Comparison of ENCODE assay signal across 13 mouse cellular contexts in the genomic region with DNA sequence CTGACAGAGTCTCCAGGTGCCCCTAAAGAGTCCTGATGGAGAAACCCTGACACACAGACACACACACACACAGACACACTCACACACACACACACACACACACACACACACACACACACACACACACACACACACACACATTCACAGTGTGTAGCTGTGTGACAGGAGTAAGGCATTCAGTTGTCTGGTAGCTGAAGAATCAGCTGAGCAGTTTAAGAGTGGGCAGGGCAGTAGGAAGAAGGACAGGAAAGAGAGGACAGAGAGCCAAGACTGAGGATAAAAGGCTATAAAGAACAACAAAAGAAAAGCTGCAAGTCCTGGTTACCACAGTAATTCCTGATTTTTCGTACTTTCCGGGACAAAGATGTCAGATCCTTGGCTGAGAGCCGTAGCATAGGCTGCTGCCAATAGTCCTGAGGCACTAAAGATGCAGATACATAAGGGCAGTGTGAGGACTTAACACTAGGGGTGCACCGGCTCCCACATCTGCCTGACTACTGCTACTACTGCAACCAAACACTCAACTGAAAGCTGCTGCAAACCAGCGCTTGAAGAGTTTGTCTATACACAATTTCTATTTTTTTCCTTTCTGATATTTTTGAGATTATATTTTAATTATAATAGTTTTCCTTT.
DNase-seq lines count a peak whose midpoint lies in the region; ATAC-seq and TF ChIP-seq lines count a peak whose summit lies in the region.
"Had no signal": no experiment of that assay in that cellular context is flagged by ENCODE, and none has a peak within 500 bp of the region (broad histone marks: within the 10 kb centered on the region; RNA-seq: fewer than 3 reads in every experiment).

No protein-coding gene starts in this region.

- DNase-seq in liver, postnatal 0 days: no peak
- DNase-seq in liver (no peak), ES-CJ7 (ENCODE audit: low read depth, low spot score) (peak; percentile 2)
- no peak for DNase-seq in thymus, adult 2 months
- DNase-seq: cerebellum, adult 8-10 months; heart, adult 11 months; right cerebral cortex, postnatal 14 days had no signal

- no peaks in the 10 kb centered on the region for H3K27me3 ChIP-seq in hindbrain, embryonic 16.5 days (replicated peaks; ENCODE audit: control insufficient read depth, insufficient read depth, low read length)
- no peaks in the 10 kb centered on the region for H3K27me3 ChIP-seq in hindbrain, embryonic 13.5 days
- no peaks in the 10 kb centered on the region for H3K27me3 ChIP-seq in liver, postnatal 0 days (ENCODE audit: insufficient read depth, low read length)
- H3K27me3 ChIP-seq in thymus, adult 2 months (ENCODE audit: control insufficient read depth, insufficient read depth, low read length): no peaks in the 10 kb centered on the region
- H3K27me3 ChIP-seq: liver, embryonic 12.5 days had no signal

- no peak overlapping the region for H3K9ac ChIP-seq in hindbrain, embryonic 16.5 days (ENCODE audit: low read depth, low read length)
- no peak overlapping the region for H3K9ac ChIP-seq in hindbrain, embryonic 13.5 days
- H3K9ac ChIP-seq in liver, postnatal 0 days (replicated peaks): no peak overlapping the region
- H3K9ac ChIP-seq: liver, embryonic 12.5 days had no signal

- no peak overlapping the region for H3K4me2 ChIP-seq in hindbrain, embryonic 16.5 days (ENCODE audit: low read length)
- H3K4me2 ChIP-seq in hindbrain, embryonic 13.5 days: no peak overlapping the region
- H3K4me2 ChIP-seq in liver, postnatal 0 days (ENCODE audit: low read depth, low read length): no peak overlapping the region
- H3K4me2 ChIP-seq: liver, embryonic 12.5 days had no signal

- TF ChIP-seq POLR2A in thymus, adult 2 months (IDR thresholded peaks at IDR 0.05; ENCODE audit: control insufficient read depth, extremely low read depth, insufficient read depth, low read length, poor library complexity): no peak

- H3K36me3 ChIP-seq in hindbrain, embryonic 16.5 days (ENCODE audit: control insufficient read depth, insufficient read depth, low read length): no peaks in the 10 kb centered on the region
- H3K36me3 ChIP-seq in hindbrain, embryonic 13.5 days: no peaks in the 10 kb centered on the region
- H3K36me3 ChIP-seq in liver, postnatal 0 days (replicated peaks; ENCODE audit: insufficient read depth, low read length): no peaks in the 10 kb centered on the region
- no peaks in the 10 kb centered on the region for H3K36me3 ChIP-seq in thymus, adult 2 months (ENCODE audit: control insufficient read depth, insufficient read depth, low read length)
- H3K36me3 ChIP-seq: liver, embryonic 12.5 days had no signal

- 0 out of 2 replicates have a peak, but pooled peaks have one; percentile 12 for TF ChIP-seq CTCF in liver, postnatal 0 days (IDR thresholded peaks at IDR 0.05; ENCODE audit: low read depth)
- TF ChIP-seq CTCF in thymus, adult 2 months (IDR thresholded peaks at IDR 0.05; ENCODE audit: borderline replicate concordance, control insufficient read depth, extremely low read depth, insufficient read depth, low read length, poor library complexity): no peak

- TF ChIP-seq EP300 in liver, postnatal 0 days (IDR thresholded peaks at IDR 0.05; ENCODE audit: low read depth): no peak

- H3K4me1 ChIP-seq in hindbrain, embryonic 16.5 days (ENCODE audit: control insufficient read depth, insufficient read depth, low read depth, low read length): no peaks in the 10 kb centered on the region
- H3K4me1 ChIP-seq in hindbrain, embryonic 13.5 days (replicated peaks): no peaks in the 10 kb centered on the region
- H3K4me1 ChIP-seq in liver, postnatal 0 days (ENCODE audit: insufficient read depth): no peaks in the 10 kb centered on the region
- no peaks in the 10 kb centered on the region for H3K4me1 ChIP-seq in thymus, adult 2 months (replicated peaks; ENCODE audit: control insufficient read depth, insufficient read depth, low read length)
- H3K4me1 ChIP-seq: liver, embryonic 12.5 days had no signal

- WGBS in hindbrain, embryonic 16.5 days: 66% methylated on average over 5 of the region's 5 CpGs
- WGBS in hindbrain, embryonic 13.5 days: 79% methylated on average over 5 of the region's 5 CpGs
- 71% methylated on average over 5 of the region's 5 CpGs for WGBS in liver, postnatal 0 days (ENCODE audit: insufficient replicate concordance)
- 82% methylated on average over 5 of the region's 5 CpGs for WGBS in thymus, adult 2 months

- H3K9me3 ChIP-seq in hindbrain, embryonic 16.5 days (ENCODE audit: control insufficient read depth, low read length): no peaks in the 10 kb centered on the region
- H3K9me3 ChIP-seq in hindbrain, embryonic 13.5 days: no peaks in the 10 kb centered on the region
- H3K9me3 ChIP-seq in liver, postnatal 0 days (ENCODE audit: low read length): no peaks in the 10 kb centered on the region
- H3K9me3 ChIP-seq: liver, embryonic 12.5 days had no signal

- H3K27ac ChIP-seq in hindbrain, embryonic 16.5 days (ENCODE audit: low read depth, low read length): no peak overlapping the region
- no peak overlapping the region for H3K27ac ChIP-seq in hindbrain, embryonic 13.5 days
- no peak overlapping the region for H3K27ac ChIP-seq in liver, postnatal 0 days (ENCODE audit: low read depth)
- H3K27ac ChIP-seq in thymus, adult 2 months (ENCODE audit: control insufficient read depth, insufficient read depth, low read length): no peak overlapping the region
- H3K27ac ChIP-seq: liver, embryonic 12.5 days; macrophage had no signal

- 0 out of 2 replicates have a peak, but pooled peaks have one; percentile 68 for ATAC-seq in hindbrain, embryonic 16.5 days
- ATAC-seq in hindbrain, embryonic 13.5 days (ENCODE audit: low FRiP score): no peak
- ATAC-seq in liver, postnatal 0 days: no peak
- 0 out of 2 replicates have a peak, but pooled peaks have one; percentile 58 for ATAC-seq in common myeloid progenitor, adult 5-6 weeks (replicated peaks; ENCODE audit: low read depth, poor library complexity, severe bottlenecking)
- ATAC-seq: CD4-positive, CD25-positive, alpha-beta regulatory T cell, adult 4 months; liver, embryonic 12.5 days had no signal

- no peak overlapping the region for H3K4me3 ChIP-seq in hindbrain, embryonic 16.5 days (ENCODE audit: low read length)
- no peak overlapping the region for H3K4me3 ChIP-seq in hindbrain, embryonic 13.5 days
- H3K4me3 ChIP-seq in liver, postnatal 0 days (ENCODE audit: low read depth, low read length): no peak overlapping the region
- H3K4me3 ChIP-seq in thymus, adult 2 months (ENCODE audit: control insufficient read depth, insufficient read depth, low read length): no peak overlapping the region
- H3K4me3 ChIP-seq: liver, embryonic 12.5 days had no signal

Comparison
In these comparisons a context has a peak if more than half of its experiments do, and no peak if none do; other contexts are left out.
1. ATAC-seq: peak in hindbrain, embryonic 16.5 days (single experiment) and common myeloid progenitor, adult 5-6 weeks (single experiment); none in hindbrain, embryonic 13.5 days (single experiment) and liver, postnatal 0 days (single experiment).